Mouse (Mus musculus) small intestine, adult 2 months (tissue): Measurements from ENCODE around the gene Gli3. TPM values are rescaled to one million over a fixed set of nuclear protein-coding genes. Genes with fewer than 3 reads are reported as not detected.

Source experiments
- H3K27ac ChIP-seq: fragments of 200-500 bp; 2 replicates; pipeline ENCODE4 v1.5.1; 2012; ENCODE audit warnings: low read depth, low read length, control low read depth, inconsistent platforms; ENCODE audit not compliant: insufficient read depth
- H3K27me3 ChIP-seq: fragments of 200-500 bp; 2 replicates; pipeline ENCODE4 v1.6.1; 2012; ENCODE audit warnings: mild to moderate bottlenecking, moderate library complexity, low read length, inconsistent platforms; ENCODE audit not compliant: control insufficient read depth, insufficient read depth
- H3K36me3 ChIP-seq: fragments of 200-500 bp; 2 replicates; pipeline ENCODE4 v1.6.1; 2012; ENCODE audit warnings: mild to moderate bottlenecking, low read length, control low read depth, inconsistent platforms; ENCODE audit not compliant: control insufficient read depth, insufficient read depth
- H3K4me1 ChIP-seq: fragments of 200-500 bp; 2 replicates; pipeline ENCODE4 v1.6.1; 2012; ENCODE audit warnings: low read length, inconsistent platforms, mixed read lengths; ENCODE audit not compliant: control insufficient read depth, insufficient read depth, insufficient read length
- H3K4me3 ChIP-seq: fragments of 200-500 bp; 2 replicates; pipeline ENCODE4 v1.5.1; 2012; ENCODE audit warnings: low read depth, mild to moderate bottlenecking, control low read depth, inconsistent platforms, low read length, moderate library complexity
- CTCF ChIP-seq: fragments of 200-500 bp; IDR thresholded peaks from 2 replicates; pipeline ENCODE4 v1.5.1; 2012; ENCODE audit warnings: low read depth, mild to moderate bottlenecking, control low read depth, inconsistent platforms, low read length, moderate library complexity, mixed read lengths; ENCODE audit not compliant: insufficient replicate concordance, insufficient read length; ENCODE audit errors: extremely low read depth
- POLR2A ChIP-seq: fragments of 200-500 bp; IDR thresholded peaks from 2 replicates; pipeline ENCODE4 v1.6.1; 2012; ENCODE audit warnings: low read depth, mild to moderate bottlenecking, control low read depth, inconsistent platforms, low read length, moderate library complexity
- WGBS: fragments of 180-500 bp; shearing (Covaris S2); methylation state at CpG from one replicate; pipeline ENCODE4 v1.1.7; 2018; 5-methylcytosine and 5-hydroxymethylcytosine counted together
- polyA plus RNA-seq: library from polyadenylated mRNA; depleted of rRNA; stranded (reverse); fragments of >200 nt; gene quantifications from 2 replicates; pipeline ENCODE4 v1.2.3, GENCODE M21; 2012

Gli3 gene
- polyA plus RNA-seq, 1 experiment = 0.96 TPM

DNA sequence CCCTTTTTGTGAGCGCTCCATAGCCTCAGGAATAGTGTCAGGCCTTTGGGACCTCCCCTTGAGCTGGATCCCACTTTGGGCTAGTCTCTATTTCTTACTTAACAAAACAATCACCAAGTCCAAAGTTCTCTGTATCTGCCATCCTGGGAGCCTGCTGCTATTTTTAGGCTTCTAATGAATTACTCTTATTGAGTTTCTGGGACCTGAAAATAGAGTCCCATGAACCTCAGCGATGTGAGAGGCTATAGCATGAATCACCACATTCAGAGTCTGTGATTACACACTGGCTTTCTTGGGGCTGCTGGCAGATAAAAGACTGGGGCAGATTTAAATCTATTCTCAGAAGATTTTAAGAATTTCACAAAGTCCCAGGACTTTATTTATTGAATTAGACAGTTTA, 12.1 kb upstream of the Gli3 start:
- TF ChIP-seq CTCF (no peak), POLR2A (no peak)
- no peaks in the 10 kb centered on the region for H3K27me3 ChIP-seq
- no peak overlapping the region for H3K27ac ChIP-seq
- no peaks in the 10 kb centered on the region for H3K36me3 ChIP-seq
- WGBS = 55% methylated on average over 2 of the region's 2 CpGs
- no peak overlapping the region for H3K4me3 ChIP-seq
- no peaks in the 10 kb centered on the region for H3K4me1 ChIP-seq

DNA sequence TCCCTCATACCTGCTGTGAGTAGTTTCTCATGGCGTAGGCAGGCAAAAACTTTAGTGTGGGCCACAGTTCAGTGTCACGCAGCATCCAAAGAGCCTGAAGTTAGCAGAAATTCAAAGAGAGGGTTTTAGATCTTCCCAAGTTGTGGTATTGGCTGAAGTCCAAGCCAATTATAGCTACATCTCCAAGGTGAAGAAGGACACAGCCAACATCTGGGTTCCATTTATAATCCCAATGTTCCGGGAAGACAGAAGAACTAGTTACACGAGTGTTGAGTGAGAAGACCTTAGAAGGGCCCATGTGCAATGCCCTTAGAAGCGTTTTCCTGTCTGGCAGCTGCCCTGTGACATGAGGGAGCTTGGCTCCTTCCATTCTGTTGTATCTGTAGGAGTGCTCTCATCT, 5.2 kb upstream of the Gli3 start:
- H3K27ac ChIP-seq = no peak overlapping the region
- no peaks in the 10 kb centered on the region for H3K36me3 ChIP-seq
- no peaks in the 10 kb centered on the region for H3K27me3 ChIP-seq
- WGBS = 74% methylated on average over 5 of the region's 5 CpGs
- TF ChIP-seq CTCF = no peak
- no peaks in the 10 kb centered on the region for H3K4me1 ChIP-seq
- no peak overlapping the region for H3K4me3 ChIP-seq

GRCm38 (mm10) chr13:15461926-15462325, 1.1 kb upstream of the Gli3 start:
- no peak overlapping the region for H3K27ac ChIP-seq
- TF ChIP-seq POLR2A (no peak), CTCF (no peak)
- peaks cover 2% of the 10 kb centered on the region; the same call in 1 of the 2 replicates for H3K27me3 ChIP-seq
- no peaks in the 10 kb centered on the region for H3K4me1 ChIP-seq
- 39% methylated on average over 7 of the region's 7 CpGs for WGBS
- no peak overlapping the region for H3K4me3 ChIP-seq
- no peaks in the 10 kb centered on the region for H3K36me3 ChIP-seq

DNA sequence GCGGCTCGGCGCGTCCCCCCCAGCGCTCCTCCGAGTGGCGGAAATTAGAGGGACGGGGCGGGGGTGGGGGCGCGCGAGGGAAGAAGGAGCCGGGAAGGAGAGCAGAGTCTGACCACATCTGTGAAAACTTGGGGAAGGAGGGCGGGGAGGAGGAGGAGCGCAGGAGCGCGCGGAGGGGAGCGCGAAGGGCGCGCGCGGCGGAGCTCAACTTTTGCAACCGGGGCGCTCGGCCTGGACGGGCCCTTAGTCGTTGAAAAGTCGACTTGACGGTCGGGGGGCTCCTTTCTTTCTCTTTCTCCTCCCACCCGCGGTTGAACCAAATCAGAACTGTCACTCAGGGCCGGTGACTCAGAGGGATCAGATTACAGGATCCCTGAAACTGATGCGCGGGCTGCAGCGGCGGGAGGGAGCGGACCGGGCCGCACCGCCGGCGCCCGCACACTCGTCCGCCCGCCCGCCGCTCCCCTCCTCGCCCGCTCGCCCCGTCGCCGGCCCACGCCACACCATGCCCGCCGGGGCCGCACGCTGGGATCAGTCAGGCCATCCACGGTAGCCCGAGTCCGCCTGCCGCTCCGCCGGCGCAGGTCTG, 551 bp downstream of the Gli3 start:
- H3K36me3 ChIP-seq = no peaks in the 10 kb centered on the region
- H3K4me3 ChIP-seq = peak overlapping the region; percentile 65
- WGBS = 3% methylated on average over 68 of the region's 70 CpGs
- no peaks in the 10 kb centered on the region for H3K4me1 ChIP-seq
- H3K27me3 ChIP-seq = peaks cover 2% of the 10 kb centered on the region; the same call in 1 of the 2 replicates
- no peak for TF ChIP-seq CTCF
- TF ChIP-seq POLR2A = no peak
- 0 out of 2 replicates have a peak overlapping the region, but pooled peaks have one; percentile 24 for H3K27ac ChIP-seq

DNA sequence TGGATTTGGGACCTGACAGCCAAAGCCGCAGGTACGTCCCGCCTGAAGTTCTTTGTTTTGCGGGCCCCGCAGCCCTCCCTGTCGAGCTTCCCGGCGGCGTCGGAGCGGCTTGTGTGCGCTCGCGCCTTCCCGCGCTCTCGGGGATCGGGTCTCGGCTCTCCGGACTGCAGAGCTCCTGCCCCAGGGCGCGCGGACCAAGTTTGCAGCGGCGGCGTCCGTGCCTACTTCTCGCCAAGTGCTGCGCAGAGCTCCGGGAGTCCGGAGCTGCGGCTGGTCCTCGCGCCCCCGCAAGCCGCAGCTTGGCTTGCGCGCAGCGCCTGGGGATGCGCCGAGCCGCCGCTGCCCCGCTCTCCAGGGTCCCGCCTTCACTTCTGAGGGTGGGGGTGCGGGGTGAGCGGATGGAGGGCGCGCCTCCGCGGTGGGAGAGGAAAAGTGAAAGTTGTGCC, 1.1 kb downstream of the Gli3 start:
- TF ChIP-seq POLR2A (no peak), CTCF (no peak)

DNA sequence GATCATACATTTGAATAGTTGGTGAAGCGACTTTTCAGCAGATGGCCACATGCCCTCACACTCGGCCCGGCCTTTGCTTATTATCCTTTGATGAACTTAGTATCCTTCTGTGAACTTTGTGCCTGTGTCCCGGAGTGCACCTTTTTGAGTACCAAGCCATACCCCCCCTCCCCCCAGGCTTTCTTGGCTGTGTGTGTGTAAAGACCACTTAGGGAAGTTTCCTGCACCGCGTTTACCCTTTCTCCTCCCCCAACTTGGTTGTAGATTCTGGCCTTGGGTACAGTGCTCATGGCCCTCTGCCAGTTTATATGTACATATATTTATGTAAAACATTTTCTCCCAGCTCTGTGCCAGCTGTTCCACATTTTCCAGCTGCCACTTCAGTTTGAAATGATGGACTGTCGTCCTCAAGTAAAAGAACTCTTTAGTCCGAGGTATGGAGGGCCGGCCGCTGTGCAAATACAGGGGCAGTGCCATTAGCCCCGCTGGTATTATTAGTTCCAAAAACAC, 1.8 kb downstream of the Gli3 start:
- H3K27me3 ChIP-seq = peaks cover 2% of the 10 kb centered on the region; the same call in 1 of the 2 replicates
- WGBS = 25% methylated on average over 11 of the region's 11 CpGs
- peak overlapping the region; percentile 65 for H3K4me3 ChIP-seq
- no peak for TF ChIP-seq CTCF
- no peak for TF ChIP-seq POLR2A
- H3K4me1 ChIP-seq = no peaks in the 10 kb centered on the region
- no peaks in the 10 kb centered on the region for H3K36me3 ChIP-seq
- no peak overlapping the region for H3K27ac ChIP-seq

More for the DNA sequence above, 1.1 kb downstream of the Gli3 start:
- 3% methylated on average over 51 of the region's 51 CpGs for WGBS
- Histone ChIP-seq H3K4me3 (peak overlapping the region; percentile 65), H3K27me3 (peaks cover 2% of the 10 kb centered on the region; the same call in 1 of the 2 replicates), H3K27ac (no peak overlapping the region), H3K36me3 (no peaks in the 10 kb centered on the region), H3K4me1 (no peaks in the 10 kb centered on the region)

- H3K4me1 ChIP-seq = no peaks in the 10 kb centered on the region
- no peak overlapping the region for H3K27ac ChIP-seq
- TF ChIP-seq POLR2A = no peak
- no peak for TF ChIP-seq CTCF
- WGBS = 72% methylated on average over 6 of the region's 6 CpGs
- H3K4me3 ChIP-seq = no peak overlapping the region
- H3K27me3 ChIP-seq = peaks cover 2% of the 10 kb centered on the region; the same call in 1 of the 2 replicates
- H3K36me3 ChIP-seq = no peaks in the 10 kb centered on the region
Measured at GRCm38 (mm10) chr13:15466496-15466895, 3.5 kb downstream of the Gli3 start.
